Mouse (Mus musculus): ENCODE data around the gene Ubl5.
"Not testable (repeated sequence)": the region's sequence is repeated elsewhere in the genome, so short reads cannot be mapped to it uniquely, and the experiment has no call there.

The Ubl5 gene

GRCm38 (mm10) chr9:20642101-20642895 lies at the start of gene Ubl5:
TSS of gene Ubl5 (plus strand) at chr9:20642878.
- DNase-seq (ENCODE audit: low spot score): peak; percentile 52

GRCm38 (mm10) chr9:20601270-20601669 lies 41.4 kb upstream of the Ubl5 start:
- DNase-seq (ENCODE audit: low spot score): no peak

GRCm38 (mm10) chr9:20606269-20606668 lies 36.4 kb upstream of the Ubl5 start:
- DNase-seq (ENCODE audit: low spot score): no peak

GRCm38 (mm10) chr9:20607100-20607974 lies 35.3 kb upstream of the Ubl5 start:
- DNase-seq (ENCODE audit: low spot score): peak; percentile 75

GRCm38 (mm10) chr9:20609831-20610464 lies 32.7 kb upstream of the Ubl5 start:
- no peak for DNase-seq (ENCODE audit: low spot score)

GRCm38 (mm10) chr9:20611976-20612375 lies 30.7 kb upstream of the Ubl5 start:
- no peak for DNase-seq (ENCODE audit: low spot score)

GRCm38 (mm10) chr9:20616685-20617084 lies 26.0 kb upstream of the Ubl5 start:
- no peak for DNase-seq (ENCODE audit: low spot score)

- no peak for DNase-seq (ENCODE audit: low spot score)
Measured at GRCm38 (mm10) chr9:20631332-20631731, 11.3 kb upstream of the Ubl5 start.

- not testable (repeated sequence) for DNase-seq (ENCODE audit: low spot score)
Measured at GRCm38 (mm10) chr9:20635676-20636075, 7.0 kb upstream of the Ubl5 start.

GRCm38 (mm10) chr9:20636256-20636655 lies 6.4 kb upstream of the Ubl5 start:
- DNase-seq (ENCODE audit: low spot score): no peak

- no peak for DNase-seq (ENCODE audit: low spot score)
Measured at GRCm38 (mm10) chr9:20636790-20637189, 5.9 kb upstream of the Ubl5 start.

GRCm38 (mm10) chr9:20638552-20638951 lies 4.1 kb upstream of the Ubl5 start:
- no peak for DNase-seq (ENCODE audit: low spot score)

GRCm38 (mm10) chr9:20639486-20639885 lies 3.2 kb upstream of the Ubl5 start:
- no peak for DNase-seq (ENCODE audit: low spot score)

- DNase-seq (ENCODE audit: low spot score): no peak
Measured at GRCm38 (mm10) chr9:20641501-20641900, 1.2 kb upstream of the Ubl5 start.

GRCm38 (mm10) chr9:20642896-20643466 lies 303 bp downstream of the Ubl5 start:
- peak; percentile 60 for DNase-seq (ENCODE audit: low spot score)

- DNase-seq (ENCODE audit: low spot score): no peak
Measured at GRCm38 (mm10) chr9:20643781-20644180, 1.1 kb downstream of the Ubl5 start.

- peak; percentile 68 for DNase-seq (ENCODE audit: low spot score)
Measured at GRCm38 (mm10) chr9:20644360-20645081, 1.8 kb downstream of the Ubl5 start, which contains the start of gene Fbxl12. TSS of gene Fbxl12 (minus strand) at chr9:20644767.

GRCm38 (mm10) chr9:20645121-20645520 lies 2.4 kb downstream of the Ubl5 start:
- DNase-seq (ENCODE audit: low spot score): no peak

GRCm38 (mm10) chr9:20651602-20652259 lies 9.1 kb downstream of the Ubl5 start, which contains the start of gene Pin1:
TSS of gene Pin1 (plus strand) at chr9:20652095.
- peak; percentile 96 for DNase-seq (ENCODE audit: low spot score)

GRCm38 (mm10) chr9:20652260-20652658 lies 9.6 kb downstream of the Ubl5 start:
- no peak for DNase-seq (ENCODE audit: low spot score)

GRCm38 (mm10) chr9:20653859-20654258 lies 11.2 kb downstream of the Ubl5 start:
- DNase-seq (ENCODE audit: low spot score): no peak
